In the genomic region with DNA sequence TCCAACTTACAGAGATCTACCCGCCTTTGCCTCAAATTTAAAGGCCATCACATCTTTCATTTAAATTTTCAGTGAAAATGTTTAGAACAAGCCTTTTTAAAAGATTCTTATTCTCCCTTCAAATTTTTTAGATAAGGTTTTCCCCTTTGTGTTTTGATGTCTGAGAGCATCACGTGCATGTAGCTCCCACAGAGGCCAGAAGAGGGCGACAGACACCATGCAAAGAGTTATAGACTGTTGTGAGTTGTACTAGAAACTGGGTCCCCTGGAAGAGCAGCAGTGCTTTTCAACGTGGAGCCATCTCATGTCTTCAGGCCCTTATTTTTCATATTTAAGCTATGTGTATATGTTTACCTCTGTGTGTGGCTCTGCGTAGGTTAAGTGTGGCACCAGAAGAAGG, we compare ENCODE assay signal across 8 mouse cellular contexts. TPM values are rescaled to one million over a fixed set of nuclear protein-coding genes. Genes with fewer than 3 reads are reported as not detected.
DNase-seq lines count a peak whose midpoint lies in the region; ATAC-seq lines count a peak whose summit lies in the region.

No protein-coding gene starts in this region.

- intact Hi-C loops in heart, postnatal 10 days (cut with DNase I) = no loop called here
- intact Hi-C loops in heart, postnatal 25 days (cut with DNase I) = loop anchor here (2.0 kb wide), 1 partner anchor 15 kb away; a partner anchor contains a TSS

- no peak; the same call in 1 of the 2 replicates for ATAC-seq in granulocyte monocyte progenitor cell, adult 5-6 weeks (replicated peaks; ENCODE audit: poor library complexity, severe bottlenecking)

- DNase-seq in heart, postnatal 10 days = peak; percentile 7 to 47
- DNase-seq in heart, postnatal 25 days (ENCODE audit: low spot score) = no peak
- DNase-seq in retina, embryonic 14.5 days (ENCODE audit: low spot score) = peak; percentile 21
- DNase-seq in retina, postnatal 1 day = no peak
- DNase-seq in c-Kit-positive CD71-positive TER-119-negative erythroid progenitor cells, embryonic 14.5 days (ENCODE audit: low read depth) = peak; percentile 54
- DNase-seq in natural killer cell, adult 2 months (ENCODE audit: low spot score in 2 of 2) = peak; percentile 37 to 65
- DNase-seq in layer of hippocampus, adult 11-12 months (ENCODE audit: low spot score) = no peak

RNA-seq across cellular contexts. Expression of a gene that starts 14.9 kb away (rescaled TPM):
- total RNA-seq in heart, postnatal 10 days (2021) = 100 to 1,000 TPM; 116 to 164 TPM
- total RNA-seq in heart, postnatal 25 days (2021) = 100 to 1,000 TPM in 1 of 2 experiments, 10 to 100 TPM in 1; 90.8 to 166 TPM
- total RNA-seq in granulocyte monocyte progenitor cell, adult 5-6 weeks (2014; fragmentation: Nextera tagmentation) = 148 TPM in 2 replicates
- total RNA-seq in granulocyte monocyte progenitor cell, adult 5-6 weeks (2017) = 166 and 189 TPM in 2 replicates

RNA-seq across cellular contexts. Expression of a gene that starts 36.6 kb away (rescaled TPM):
- 10 to 100 TPM in 1 of 2 experiments, 1 to 10 TPM in 1; 9.1 to 11.5 TPM for total RNA-seq in heart, postnatal 10 days (2021)
- 1 to 10 TPM; 6.5 to 8.0 TPM for total RNA-seq in heart, postnatal 25 days (2021)
- total RNA-seq in granulocyte monocyte progenitor cell, adult 5-6 weeks (2014; fragmentation: Nextera tagmentation) = 8.2 and 15.5 TPM in 2 replicates
- 10.0 and 10.3 TPM in 2 replicates for total RNA-seq in granulocyte monocyte progenitor cell, adult 5-6 weeks (2017)

Comparison
In these comparisons a context has a peak if more than half of its experiments do, and no peak if none do; other contexts are left out.
1. DNase-seq: peak in heart, postnatal 10 days (2 of 2), retina, embryonic 14.5 days (single experiment), c-Kit-positive CD71-positive TER-119-negative erythroid progenitor cells, embryonic 14.5 days (single experiment) and natural killer cell, adult 2 months (2 of 2); none in heart, postnatal 25 days (single experiment), retina, postnatal 1 day (single experiment) and layer of hippocampus, adult 11-12 months (single experiment).